Mouse (Mus musculus) v-Abl transformed pro-B cells (cell line): Measurements from ENCODE around the gene Dnajb2.

Experiments
- in situ Hi-C, 2 experiments: fragments of 400-800 bp; cut with MboI; formaldehyde crosslinking; loops; one replicate each; pipeline ENCODE4 v1.15.1; 2025; ENCODE audit not compliant: unreplicated experiment in 2 of 2

The Dnajb2 gene

GRCm38 (mm10) chr1:75236117-75237050, at the start of gene Dnajb2:
Gene Dnajb2, plus strand, starts transcription at chr1:75236406.
- in situ Hi-C loops, result loop anchor here in 1 of 2 experiments (25.0 kb wide), 1 partner anchor 449 kb away; the partner anchor contains the start of gene Wnt10a

DNA sequence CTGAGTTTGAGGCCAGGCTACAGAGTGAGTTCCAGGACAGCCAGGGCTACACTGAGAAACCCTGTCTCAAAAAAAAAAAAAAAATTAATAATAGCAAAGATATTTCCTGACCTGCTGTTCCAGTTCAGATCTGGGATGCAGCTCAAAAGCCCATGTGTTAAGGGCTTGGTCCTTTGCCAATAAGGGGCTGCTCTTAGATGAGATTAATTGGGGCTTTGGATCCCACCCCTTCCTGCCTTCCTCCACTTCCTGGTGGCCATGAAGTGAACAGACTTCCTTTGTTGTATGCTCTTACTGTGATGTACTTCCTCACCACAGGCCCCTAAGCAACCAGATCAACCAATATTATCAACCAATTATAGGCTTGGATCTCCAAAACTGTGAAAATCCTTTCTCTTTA, 49.1 kb upstream of the Dnajb2 start:
- in situ Hi-C loops, result no loop called here

- in situ Hi-C loops, result no loop called here
Observed at GRCm38 (mm10) chr1:75187914-75188483, 48.2 kb upstream of the Dnajb2 start.

DNA sequence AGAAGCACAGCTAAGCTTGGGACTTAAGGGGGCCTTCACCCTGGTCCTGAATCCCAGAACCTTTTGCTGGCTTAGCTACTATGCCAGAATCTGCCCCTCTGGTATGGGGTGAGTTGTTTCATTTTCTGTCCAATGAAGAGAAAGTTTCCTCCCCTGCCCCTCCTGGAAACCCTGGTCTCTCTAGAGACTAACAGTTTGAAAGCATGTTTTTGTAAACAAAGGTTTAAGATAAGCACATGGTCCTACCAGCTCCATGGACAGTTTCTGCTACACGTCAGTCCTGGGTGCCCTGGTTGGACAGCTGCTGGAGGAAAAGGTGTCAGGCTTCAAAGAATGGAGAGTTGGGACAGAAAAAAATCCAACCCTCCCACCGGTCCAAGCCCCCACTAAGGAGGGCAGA, 45.6 kb upstream of the Dnajb2 start:
- in situ Hi-C loops, result no loop called here

GRCm38 (mm10) chr1:75191258-75191621, 45.0 kb upstream of the Dnajb2 start:
- in situ Hi-C loops, result no loop called here

- in situ Hi-C loops, result no loop called here
Observed at GRCm38 (mm10) chr1:75191622-75192402, 44.4 kb upstream of the Dnajb2 start, which contains the start of the genes Ankzf1 and Atg9a. Gene Ankzf1, plus strand, starts transcription at chr1:75192151. Gene Atg9a, minus strand, starts transcription at chr1:75192196.

DNA sequence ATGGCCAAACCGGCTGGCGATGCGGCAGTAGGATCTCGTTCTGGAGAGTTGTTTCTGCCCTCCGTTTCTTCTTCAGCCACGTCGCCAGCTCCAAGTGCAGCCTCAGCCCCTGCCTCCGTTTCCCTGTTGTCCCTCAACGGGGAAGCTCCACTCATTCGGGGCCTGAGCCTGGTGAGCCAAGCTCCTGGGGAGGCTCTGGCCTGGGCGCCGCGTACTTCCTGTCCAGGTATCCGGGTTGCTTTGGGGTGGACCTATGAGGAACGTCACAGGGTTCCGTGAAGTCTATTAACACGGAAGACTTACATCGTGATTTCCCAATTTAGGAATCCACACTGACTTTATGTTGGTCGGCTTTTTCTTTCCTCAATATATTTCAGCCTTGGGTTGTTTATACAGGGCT, 43.8 kb upstream of the Dnajb2 start:
- in situ Hi-C loops, result no loop called here

- in situ Hi-C loops, result no loop called here
Observed at GRCm38 (mm10) chr1:75201236-75201635, 35.0 kb upstream of the Dnajb2 start.

DNA sequence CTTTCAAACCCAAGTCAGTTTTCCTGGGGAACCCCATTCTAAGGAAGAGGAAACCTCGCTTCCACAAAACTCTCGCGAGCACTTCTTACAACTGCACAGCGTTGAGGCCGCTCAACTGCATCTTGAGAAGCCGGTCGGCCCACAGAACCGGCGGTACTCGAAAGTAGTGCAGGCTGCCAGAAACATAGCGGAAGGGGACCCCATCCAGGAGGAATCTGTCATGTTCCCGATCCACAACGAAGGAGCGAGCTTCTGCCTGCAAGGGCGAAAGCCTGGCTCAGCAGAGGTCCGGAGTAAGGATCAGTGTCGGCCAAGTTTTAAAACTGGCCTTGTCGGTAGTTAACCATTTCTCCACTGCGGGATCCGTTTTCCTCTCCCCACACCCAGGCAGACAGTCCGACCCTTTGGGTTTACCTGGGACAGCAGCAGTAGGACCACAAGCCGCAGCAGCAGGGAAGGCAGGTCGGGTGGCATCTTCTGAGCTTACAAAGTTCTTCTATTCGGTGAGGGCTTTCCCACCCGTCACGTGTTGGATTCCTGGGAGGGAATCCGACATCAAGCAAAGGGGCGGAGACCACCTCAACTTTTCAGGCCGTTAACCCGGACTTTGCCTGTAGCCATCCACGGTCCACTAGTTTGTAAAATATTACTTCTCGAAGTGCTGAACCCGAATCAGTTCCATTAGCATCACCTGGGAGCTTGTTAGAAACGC, 27.1 kb upstream of the Dnajb2 start:
- in situ Hi-C loops, result no loop called here

DNA sequence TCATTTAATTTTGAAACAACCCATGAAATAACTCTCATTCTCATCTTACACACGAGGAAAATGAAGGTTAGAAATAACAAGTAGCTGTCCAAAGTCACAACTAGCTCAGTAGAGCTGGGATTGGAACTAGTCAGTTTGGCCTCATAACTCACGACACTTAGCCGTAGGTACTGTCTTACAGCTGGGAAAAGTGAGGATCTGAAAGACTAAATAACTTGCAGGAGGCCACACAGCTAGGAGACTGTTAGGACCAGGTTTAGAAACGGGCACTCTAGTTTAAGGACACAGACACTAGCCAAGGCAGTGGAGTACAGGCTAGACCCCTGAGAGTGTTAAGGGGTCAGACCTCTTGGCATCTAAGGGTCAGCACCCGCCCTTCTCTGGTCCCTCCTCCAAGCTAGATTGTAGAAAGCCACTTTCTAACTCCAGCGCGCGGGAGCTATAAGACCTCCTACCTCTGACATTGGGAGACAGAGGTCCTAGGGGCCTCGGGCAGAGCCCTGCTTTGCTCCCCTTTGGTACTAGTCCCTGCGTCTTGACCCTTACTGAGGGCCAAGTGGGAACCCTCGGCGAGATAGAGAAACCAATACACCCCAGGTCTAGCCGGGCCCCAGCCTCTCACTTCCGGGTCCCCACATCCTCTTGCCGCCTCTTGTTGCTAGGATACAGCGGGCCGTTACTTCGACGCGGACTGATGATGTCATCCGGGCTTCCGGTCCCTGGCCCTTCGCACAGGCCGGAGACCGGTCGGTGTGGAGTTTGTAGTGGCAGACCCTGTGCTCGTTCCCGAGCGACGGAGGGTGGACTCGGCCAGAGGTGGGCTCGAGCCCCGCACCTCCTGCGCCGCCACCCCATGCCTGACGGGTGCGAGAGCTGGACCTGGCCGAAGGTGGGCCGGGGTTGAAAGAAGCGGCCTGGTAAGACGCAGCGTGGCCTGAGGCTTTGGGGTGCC, 25.8 kb upstream of the Dnajb2 start, which contains the start of the genes Glb1l and Stk16:
Gene Glb1l (minus strand): TSS at position 678 of the 952 bp plus-strand sequence.
Gene Stk16 (plus strand): TSS at position 703 of the 952 bp plus-strand sequence.
- in situ Hi-C loops, result no loop called here

GRCm38 (mm10) chr1:75211141-75211708, 25.0 kb upstream of the Dnajb2 start:
- in situ Hi-C loops, result no loop called here

- in situ Hi-C loops, result no loop called here
Observed at GRCm38 (mm10) chr1:75212542-75212941, 23.7 kb upstream of the Dnajb2 start.

DNA sequence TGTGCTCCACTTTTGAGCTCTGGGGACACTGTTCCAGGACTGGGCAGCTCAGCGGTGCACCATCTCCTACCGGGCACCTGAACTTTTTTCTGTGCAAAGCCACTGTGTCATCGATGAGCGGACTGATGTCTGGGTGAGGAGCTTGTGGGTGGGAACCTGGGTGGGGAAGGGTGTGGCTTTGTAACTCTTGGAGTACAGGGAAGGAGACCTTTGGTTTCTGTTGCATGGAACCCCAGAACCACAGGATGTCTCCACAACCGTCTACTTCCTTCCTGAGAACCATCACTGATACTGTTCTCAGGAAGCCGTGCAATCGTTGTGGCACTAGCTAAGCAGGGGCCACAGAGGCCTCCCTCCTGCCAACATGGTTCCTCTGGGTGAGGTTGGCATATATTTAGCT, 23.1 kb upstream of the Dnajb2 start:
- in situ Hi-C loops, result no loop called here

DNA sequence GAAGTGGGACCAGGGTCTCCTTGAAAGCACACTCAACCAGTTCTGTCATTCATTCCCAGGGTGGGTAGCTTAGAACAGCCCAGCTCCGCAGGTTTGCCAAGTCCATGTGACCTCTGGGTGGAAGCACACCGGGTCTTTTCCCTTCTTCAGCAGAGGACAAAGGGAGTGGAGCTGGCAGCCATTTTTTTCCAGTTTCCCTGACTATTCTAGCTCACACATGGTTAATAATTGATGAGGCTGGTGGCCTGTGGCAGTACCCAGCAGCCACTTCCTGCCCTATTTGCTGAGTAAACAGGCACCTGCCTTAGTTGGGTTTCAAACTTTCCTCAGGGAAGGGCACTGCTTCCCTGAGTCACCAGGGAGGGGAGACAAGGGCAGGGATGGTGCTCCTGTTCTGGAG, 21.8 kb upstream of the Dnajb2 start:
- in situ Hi-C loops, result no loop called here

- in situ Hi-C loops, result no loop called here
Observed at GRCm38 (mm10) chr1:75214886-75215285, 21.3 kb upstream of the Dnajb2 start.

GRCm38 (mm10) chr1:75215785-75216184, 20.4 kb upstream of the Dnajb2 start:
- in situ Hi-C loops, result no loop called here

- in situ Hi-C loops, result no loop called here
Observed at GRCm38 (mm10) chr1:75216797-75217585, 19.2 kb upstream of the Dnajb2 start.

DNA sequence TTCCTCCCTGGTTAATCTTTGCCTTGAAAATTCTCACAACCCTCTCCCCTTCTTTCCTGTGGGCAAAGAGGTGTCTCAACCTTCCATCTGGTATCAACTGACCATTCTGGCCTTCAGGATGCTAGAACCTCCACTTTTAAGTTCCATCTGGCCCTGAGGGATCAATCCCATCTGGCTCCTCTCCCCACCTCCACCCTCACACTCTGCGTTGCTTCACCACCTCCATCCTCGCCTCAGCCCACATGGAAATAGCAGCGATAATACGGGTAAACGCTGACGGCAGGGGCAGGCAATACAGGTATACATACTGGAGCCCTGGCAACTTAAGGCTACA, 18.3 kb upstream of the Dnajb2 start:
- in situ Hi-C loops, result no loop called here
